Mouse (Mus musculus): ENCODE measurements at regions not wholly inside any gene's neighbourhood (a gene's known extent, or its start where the extent isn't known, plus 50 kb on each side); places are given as distances from the start of the nearest gene placed in this dataset.
A peak's percentile ranks its signal among the peaks of the same experiment; 100 is the strongest.

DNA sequence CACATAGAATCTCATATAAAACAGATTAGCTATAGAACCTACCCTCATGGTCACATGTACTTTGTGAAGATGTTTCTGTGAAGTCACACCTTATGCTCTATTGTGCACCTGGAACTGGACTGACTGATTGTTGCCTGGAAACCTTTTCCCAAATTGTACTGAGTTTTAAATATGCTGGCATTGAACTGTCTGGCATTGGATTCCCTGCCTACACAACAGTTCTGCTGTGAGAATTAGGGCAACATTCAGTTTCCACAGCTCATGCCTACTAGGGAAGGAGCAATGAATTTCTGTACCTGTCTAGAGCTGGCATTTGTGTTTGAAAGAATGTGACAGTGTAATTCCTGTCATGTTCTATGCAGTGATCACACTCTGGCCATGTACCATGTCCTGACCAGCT, 60.4 kb upstream of the Poc5 start:
- DNase-seq (ENCODE audit: low read depth, low spot score): no peak

DNA sequence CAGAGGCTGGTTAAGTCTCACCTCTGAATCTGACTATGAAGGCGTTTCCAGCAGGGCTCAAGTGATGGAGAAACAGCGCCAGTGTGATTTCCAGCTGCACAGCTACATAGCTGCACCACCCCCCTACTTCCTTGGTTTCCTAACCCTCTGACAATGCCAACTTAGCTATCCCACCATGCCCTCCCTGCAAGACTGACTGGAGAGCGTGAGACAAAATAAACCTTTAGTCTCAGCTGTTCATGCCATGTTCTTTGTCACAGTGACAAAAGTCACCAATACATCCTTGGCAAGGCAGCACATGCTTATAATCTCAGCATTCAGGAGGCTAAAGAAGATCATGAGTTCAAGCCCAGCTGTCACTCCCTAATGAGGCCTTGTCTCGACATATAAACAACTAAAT, 63.5 kb upstream of the Poc5 start:
- DNase-seq (ENCODE audit: low read depth, low spot score): no peak

DNA sequence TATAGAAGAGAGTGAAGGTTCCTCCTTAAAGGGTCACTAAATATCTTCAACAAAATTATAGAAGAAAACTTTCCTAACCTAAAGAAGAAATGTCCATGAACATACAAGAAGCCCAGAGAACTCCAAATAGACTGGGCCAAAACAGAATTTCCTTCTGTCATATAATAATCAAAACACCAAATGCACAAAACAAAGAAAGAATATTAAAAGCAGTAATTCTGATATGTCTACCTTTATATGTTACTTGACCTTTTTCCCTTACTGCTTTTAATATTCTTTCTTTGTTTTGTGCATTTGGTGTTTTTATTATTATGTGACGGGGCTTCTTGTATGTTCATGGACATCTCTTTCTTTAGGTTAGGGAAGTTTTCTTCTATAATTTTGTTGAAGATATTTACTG, 70.9 kb upstream of the Poc5 start:
- peak; percentile 9 for DNase-seq (ENCODE audit: low read depth, low spot score)

DNA sequence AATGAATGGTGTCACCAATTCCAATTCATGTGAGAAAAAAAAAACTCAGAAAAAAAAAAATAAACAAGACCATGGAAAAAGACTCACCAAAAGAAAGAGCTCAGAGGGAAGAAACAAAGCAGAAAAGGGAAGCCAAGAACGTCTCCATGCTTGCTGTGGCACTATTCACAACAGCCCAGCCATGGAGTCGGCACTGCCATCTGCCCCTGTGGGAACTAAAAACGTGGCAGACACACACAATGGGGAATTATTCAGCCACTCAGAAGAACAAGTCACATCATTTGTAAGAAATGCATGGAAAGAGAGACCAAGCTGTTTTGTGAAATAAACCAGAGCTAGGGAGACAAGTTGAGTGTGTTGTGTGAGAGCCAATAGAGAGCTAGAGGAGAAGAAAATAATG, 74.9 kb upstream of the Poc5 start:
- DNase-seq (ENCODE audit: low read depth, low spot score): no peak

DNA sequence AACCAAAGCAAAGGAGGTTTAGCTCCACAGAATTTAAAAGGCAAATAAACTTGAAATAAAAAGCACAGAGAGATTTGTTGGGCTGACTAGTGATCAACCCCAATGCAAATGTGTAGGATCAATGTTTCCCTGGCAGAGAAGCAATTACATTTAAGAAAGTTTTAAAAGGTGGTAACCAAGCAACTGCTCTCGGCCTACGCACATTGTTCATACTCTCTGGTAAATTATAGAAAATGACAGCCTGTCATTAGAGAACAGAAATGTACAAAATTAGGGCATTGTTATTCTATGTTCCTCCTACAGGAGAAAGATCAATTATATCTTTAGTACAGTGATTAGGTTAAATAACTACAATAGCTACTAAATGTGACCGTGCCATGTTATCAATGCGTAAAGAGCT, 85.6 kb upstream of the Poc5 start:
- no peak for DNase-seq (ENCODE audit: low read depth, low spot score)

DNA sequence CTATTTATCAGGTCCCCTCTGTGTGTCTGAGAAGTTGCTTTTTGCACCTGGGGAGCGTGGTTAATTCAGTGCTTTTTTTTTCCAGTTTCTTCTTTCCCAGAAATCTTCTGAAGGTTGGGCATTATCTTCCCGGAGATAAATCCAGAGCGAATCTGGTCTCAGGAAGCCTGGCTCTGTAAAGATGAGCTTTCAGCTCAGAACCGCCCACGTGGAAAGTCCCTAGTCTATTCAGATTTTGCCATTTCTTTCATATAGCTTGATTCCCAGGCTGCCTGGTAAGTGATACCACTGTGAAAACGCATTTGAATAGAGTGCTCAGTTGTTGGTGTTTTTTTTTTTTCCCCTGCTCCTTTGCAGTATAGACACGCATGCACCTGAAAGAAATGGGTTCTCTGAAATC, 100.3 kb upstream of the Poc5 start:
- DNase-seq (ENCODE audit: low read depth, low spot score): no peak

DNA sequence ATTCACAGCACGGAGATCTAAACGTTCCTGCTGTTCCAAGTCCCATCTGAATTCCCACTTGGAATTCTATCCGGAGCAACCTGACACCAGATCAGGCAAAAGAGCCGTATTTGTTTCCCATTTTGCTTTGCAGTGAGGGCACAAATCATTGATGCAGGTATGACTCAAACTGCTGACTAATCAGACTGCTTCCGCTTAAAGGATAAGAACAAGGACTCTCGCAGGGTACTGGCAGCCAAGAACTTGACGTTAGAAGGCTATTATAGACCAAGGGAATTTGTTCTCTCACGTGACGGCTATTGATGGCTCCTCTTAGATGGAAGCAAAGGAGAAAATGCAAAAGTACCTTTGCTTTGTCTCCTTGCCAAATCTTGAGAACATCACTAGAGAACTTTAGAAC, 118.1 kb upstream of the Poc5 start:
- no peak for DNase-seq (ENCODE audit: low read depth, low spot score)

DNA sequence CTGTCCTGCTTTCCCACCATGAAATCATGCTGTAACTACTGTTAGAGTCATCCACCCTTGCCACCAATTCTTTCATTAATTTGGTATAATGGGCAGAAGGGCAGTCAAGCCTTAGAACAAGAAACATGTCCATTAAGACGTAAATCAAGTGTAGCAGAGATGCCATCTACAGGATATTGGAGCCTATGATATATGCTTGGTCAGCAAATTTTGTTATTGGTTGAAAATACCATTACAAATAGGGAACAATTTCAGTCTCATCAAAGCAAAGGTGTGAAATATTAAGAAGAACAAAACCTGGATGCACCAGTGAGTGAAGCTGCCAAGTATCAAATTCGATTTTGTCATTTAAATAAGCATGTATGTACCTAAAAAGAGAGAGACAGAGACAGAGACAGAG, 123.6 kb upstream of the Sv2c start:
- DNase-seq (ENCODE audit: low read depth, low spot score): no peak

DNA sequence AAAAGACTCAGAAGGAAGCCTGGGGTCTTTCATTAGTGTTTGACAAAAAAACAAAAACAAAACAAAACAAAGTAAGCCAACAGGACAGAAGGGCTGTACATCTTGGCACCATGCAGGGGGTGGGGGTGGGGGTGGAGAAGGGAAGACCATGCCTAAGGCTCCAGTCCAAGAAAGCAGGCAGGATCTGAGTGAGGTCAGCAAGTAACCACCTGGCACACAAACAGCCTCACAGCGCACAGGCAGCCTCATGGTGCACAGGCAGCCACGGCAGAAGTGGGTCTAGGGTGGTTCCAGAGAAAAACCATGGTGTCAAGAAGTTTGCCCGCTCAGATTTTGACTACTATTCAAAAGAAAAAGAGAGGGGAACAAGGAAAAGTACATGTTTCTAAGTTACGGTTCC, 122.0 kb upstream of the Sv2c start:
- DNase-seq (ENCODE audit: low read depth, low spot score): no peak

DNA sequence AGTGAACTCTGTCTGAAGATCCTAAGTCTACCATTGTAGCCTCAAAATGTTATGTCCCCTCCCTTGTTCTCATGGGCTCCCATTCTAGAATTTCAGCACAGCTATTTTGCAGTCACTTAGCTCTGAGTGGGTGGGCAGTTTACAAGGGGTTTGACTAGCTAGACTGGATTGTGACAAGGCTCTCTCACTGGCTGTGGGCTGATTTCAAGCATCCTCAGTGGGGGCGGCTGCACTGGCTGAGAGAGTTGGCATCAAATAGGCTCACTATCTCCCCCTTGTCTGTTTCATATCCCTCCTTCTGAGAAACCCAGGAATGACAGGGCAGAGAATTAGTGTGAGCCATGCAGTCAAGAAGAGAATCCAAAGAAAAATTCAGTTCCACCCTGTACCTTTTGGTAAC, 88.4 kb upstream of the Sv2c start:
- no peak for DNase-seq (ENCODE audit: low read depth, low spot score)

DNA sequence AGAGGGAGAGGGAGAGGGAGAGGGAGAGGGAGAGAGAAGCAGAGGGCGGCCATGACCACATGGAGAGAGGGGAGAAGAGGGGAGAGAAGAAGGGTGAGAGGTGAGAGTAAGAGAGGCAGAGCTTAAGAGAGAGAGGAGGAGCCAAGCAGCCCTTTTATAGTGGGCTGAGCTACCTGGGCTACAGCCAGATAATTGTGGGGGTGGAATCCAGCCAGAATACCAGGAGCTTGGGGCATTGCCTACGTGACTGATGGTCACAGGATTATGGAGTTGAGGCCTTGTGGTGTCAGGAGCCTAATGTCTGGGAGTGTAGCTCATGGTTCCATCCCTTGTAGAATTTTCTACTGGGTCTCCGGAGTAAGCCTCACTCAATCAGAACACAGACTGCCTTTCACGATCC, 83.1 kb upstream of the Sv2c start:
- DNase-seq (ENCODE audit: low read depth, low spot score): no peak

DNA sequence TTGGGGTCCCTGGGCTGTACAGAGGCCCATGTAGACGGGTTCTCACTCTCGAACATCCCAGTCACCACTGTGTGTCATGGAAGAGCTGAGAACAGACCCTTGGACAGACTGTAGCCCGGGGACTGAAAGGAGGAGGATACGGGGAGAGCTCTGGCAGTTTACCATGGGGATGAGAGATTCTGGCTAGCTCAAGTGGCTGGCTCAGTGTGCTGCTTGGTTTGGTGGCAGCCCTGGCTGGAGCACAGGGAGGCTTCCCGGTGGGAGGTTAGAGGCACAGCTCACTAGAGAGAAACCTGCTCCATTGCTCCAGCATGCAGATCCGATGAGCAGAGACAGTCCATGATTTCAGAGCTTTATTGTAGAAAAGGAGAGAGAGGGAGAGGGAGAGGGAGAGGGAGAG, 82.7 kb upstream of the Sv2c start:
- DNase-seq (ENCODE audit: low read depth, low spot score): no peak

DNA sequence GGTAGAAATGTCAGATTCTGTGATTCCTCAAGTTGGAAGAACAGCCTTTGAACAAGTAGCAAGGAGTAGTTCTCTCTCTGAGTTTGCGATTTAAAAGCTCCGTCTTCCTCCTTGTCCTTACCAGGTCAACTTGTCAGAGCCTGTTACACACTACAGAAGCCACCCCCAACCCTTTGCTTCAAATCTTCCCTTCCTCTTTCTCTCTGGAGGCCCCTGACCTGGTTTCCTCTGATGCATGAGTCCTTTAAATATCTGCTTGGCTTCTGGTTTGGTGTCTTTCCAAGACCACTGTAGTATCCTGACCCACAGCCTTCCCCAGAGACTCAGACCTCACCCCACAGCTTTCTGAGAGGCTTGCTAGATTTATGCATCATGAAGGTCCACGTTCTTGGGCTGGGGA, 73.7 kb upstream of the Sv2c start:
- no peak for DNase-seq (ENCODE audit: low read depth, low spot score)

DNA sequence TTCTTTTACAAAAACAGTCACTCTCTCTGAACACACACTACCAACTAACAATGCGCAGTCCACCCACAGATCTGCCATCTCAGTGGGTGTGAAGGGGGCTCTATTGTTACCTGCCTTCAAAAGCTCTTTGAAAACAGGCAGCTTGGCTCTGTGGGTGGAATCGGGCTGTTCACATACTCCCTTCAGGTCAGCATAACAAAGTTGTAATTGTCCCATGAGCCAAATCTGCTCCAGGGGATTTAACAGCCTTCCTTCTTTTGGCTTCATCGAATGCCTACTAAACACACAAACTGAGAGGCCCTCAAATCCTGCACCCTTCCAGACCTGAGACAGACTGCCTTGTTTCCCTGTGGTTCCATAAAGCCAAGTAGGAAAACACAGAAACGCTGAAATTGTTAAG, 56.2 kb upstream of the Sv2c start:
- peak; percentile 70 for DNase-seq (ENCODE audit: low read depth, low spot score)

All from R1 (cell line).